Mouse (Mus musculus) midbrain, embryonic 11.5 days (tissue): ENCODE results near the gene AC170998.1. TPM values are rescaled to one million over a fixed set of nuclear protein-coding genes. Genes with fewer than 3 reads are reported as not detected.
A peak's percentile ranks its signal among the peaks of the same experiment; 100 is the strongest.

Experiments used
- ATAC-seq: fragments of 200-750 bp; cut with Nextera tagmentation; 2 replicates; pipeline ENCODE4 v1.8.0; 2017; ENCODE audit warnings: moderate TSS enrichment, moderate library complexity; ENCODE audit not compliant: low FRiP score
- DNase-seq: peaks from one replicate; pipeline ENCODE4 v3.0.0; 2015; ENCODE audit warnings: low spot score; ENCODE audit errors: missing footprints
- H3K27ac ChIP-seq: fragments of 300-500 bp; sonication (generic); 2 replicates; pipeline ENCODE4 v1.5.1; 2014; ENCODE audit warnings: low read depth, low read length
- H3K27me3 ChIP-seq: fragments of 300-500 bp; sonication (generic); 2 replicates; pipeline ENCODE4 v1.6.1; 2014; ENCODE audit warnings: mild to moderate bottlenecking, low read length, moderate library complexity, mixed read lengths; ENCODE audit not compliant: control insufficient read depth, insufficient read depth
- H3K36me3 ChIP-seq: fragments of 300-500 bp; sonication (generic); 2 replicates; pipeline ENCODE4 v1.6.1; 2014; ENCODE audit warnings: mild to moderate bottlenecking, low read length, moderate library complexity, mixed read lengths; ENCODE audit not compliant: control insufficient read depth, insufficient read depth
- H3K4me1 ChIP-seq: fragments of 300-500 bp; sonication (generic); 2 replicates; pipeline ENCODE4 v1.6.1; 2014; ENCODE audit warnings: low read length; ENCODE audit not compliant: control insufficient read depth, insufficient read depth
- H3K4me2 ChIP-seq: fragments of 300-500 bp; sonication (generic); 2 replicates; pipeline ENCODE4 v1.6.1; 2014; ENCODE audit warnings: mild to moderate bottlenecking, moderate library complexity
- H3K4me3 ChIP-seq: fragments of 300-500 bp; sonication (generic); 2 replicates; pipeline ENCODE4 v1.5.1; 2014; ENCODE audit warnings: low read depth, low read length
- H3K9ac ChIP-seq: fragments of 300-500 bp; sonication (generic); 2 replicates; pipeline ENCODE4 v1.6.1; 2014; ENCODE audit warnings: low read length
- H3K9me3 ChIP-seq: fragments of 300-500 bp; sonication (generic); 2 replicates; pipeline ENCODE4 v1.6.1; 2016; ENCODE audit warnings: low read length; ENCODE audit not compliant: control insufficient read depth
- WGBS: fragments of 180-500 bp; shearing (Covaris S2); extraction: QIAGEN DNeasy Blood & Tissue Kit; methylation state at CpG from one replicate; pipeline ENCODE4 v1.1.7; 2014; 5-methylcytosine and 5-hydroxymethylcytosine counted together
- polyA plus RNA-seq: library from polyadenylated mRNA; unstranded; fragments of >200 nt; fragmentation: Nextera tagmentation; extraction: Ambion mirVana; gene quantifications from 2 replicates; pipeline ENCODE4 v1.2.1, GENCODE M21; 2014

AC170998.1 gene
- polyA plus RNA-seq, 1 experiment from 2014 or later = 0.78 TPM

DNA sequence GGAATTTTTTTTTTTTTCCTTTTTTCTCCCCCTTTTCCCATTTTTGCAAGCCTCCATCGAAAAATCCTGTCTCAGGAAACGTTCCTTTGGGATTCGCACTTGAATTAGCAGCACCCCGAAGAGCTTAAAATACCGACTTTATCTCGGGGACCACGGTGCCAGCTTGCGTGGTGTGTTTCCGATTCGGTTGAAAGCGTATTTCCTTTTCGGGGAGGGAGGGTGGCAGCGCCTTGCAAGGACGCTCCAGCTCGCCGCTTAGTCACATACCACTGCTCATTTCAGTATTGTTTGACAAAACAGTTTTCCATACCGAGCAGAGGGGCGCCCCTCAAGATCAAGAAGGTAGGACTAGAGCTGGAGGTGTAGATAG lies 33.6 kb upstream of the AC170998.1 start:
- H3K9ac ChIP-seq = peak overlapping the region; percentile 92
- peaks cover 6% of the 10 kb centered on the region for H3K27me3 ChIP-seq
- peak overlapping the region; percentile 94 for H3K4me3 ChIP-seq
- peak overlapping the region; percentile 69 for H3K4me2 ChIP-seq
- H3K36me3 ChIP-seq = no peaks in the 10 kb centered on the region
- peaks cover 16% of the 10 kb centered on the region for H3K4me1 ChIP-seq
- under 1% methylated on average over 18 of the region's 18 CpGs for WGBS
- H3K27ac ChIP-seq = peak overlapping the region; percentile 93; the same call in 1 of the 2 replicates
- DNase-seq (peak; percentile 91), ATAC-seq (no peak)
- no peaks in the 10 kb centered on the region for H3K9me3 ChIP-seq

DNA sequence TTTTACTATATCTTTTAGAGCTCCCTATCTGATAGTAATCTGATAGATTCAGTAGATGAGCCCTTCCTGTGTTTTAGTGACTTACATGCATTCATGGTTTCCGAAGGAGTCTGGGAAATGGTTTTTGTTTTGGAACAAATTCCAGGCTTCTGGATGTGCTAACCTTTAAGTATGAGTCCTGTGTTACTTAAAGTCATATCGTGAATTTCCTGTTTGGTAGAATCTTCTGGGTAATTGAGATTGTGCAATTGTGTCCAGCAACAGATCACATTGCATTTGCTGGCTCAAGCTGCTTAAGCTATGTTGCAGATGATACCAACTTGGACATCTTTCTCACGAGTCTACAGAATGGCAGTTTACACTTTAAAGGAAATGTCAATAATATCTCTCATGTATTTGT lies 32.8 kb upstream of the AC170998.1 start:
- WGBS = 60% methylated on average over 3 of the region's 3 CpGs
- Histone ChIP-seq H3K9me3 (no peaks in the 10 kb centered on the region), H3K4me2 (peak overlapping the region; percentile 69), H3K27me3 (peaks cover 6% of the 10 kb centered on the region), H3K36me3 (no peaks in the 10 kb centered on the region), H3K4me1 (peaks cover 20% of the 10 kb centered on the region), H3K4me3 (peak overlapping the region; percentile 94), H3K27ac (no peak overlapping the region), H3K9ac (peak overlapping the region; percentile 92; the same call in 1 of the 2 replicates)
- ATAC-seq (no peak), DNase-seq (no peak)

DNA sequence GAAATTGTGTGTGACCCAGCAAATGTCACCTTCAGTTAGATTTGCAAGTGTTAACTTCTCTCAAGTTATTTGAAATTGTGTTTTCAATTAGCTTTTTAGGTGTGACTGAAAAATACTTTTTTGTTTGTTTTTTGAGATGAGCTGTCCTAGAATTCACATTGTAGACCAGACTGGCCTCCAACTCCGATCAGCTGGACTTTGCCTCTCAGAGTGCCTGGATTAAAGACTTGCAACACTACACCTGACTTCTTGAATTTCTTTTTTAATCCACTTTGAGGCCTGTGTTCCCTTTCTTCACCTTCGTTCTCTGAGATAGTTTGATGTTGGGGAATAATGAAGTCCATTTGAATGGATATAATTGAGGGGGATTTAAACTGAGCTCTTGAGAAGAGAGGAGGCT lies 31.8 kb upstream of the AC170998.1 start:
- H3K9ac ChIP-seq = no peak overlapping the region
- DNase-seq (no peak), ATAC-seq (no peak)
- no peak overlapping the region for H3K4me3 ChIP-seq
- peaks cover 20% of the 10 kb centered on the region for H3K4me1 ChIP-seq
- no peak overlapping the region for H3K4me2 ChIP-seq
- H3K36me3 ChIP-seq = no peaks in the 10 kb centered on the region
- H3K27me3 ChIP-seq = peaks cover 2% of the 10 kb centered on the region
- 47% methylated on average over 2 of the region's 2 CpGs for WGBS
- no peaks in the 10 kb centered on the region for H3K9me3 ChIP-seq
- no peak overlapping the region for H3K27ac ChIP-seq

DNA sequence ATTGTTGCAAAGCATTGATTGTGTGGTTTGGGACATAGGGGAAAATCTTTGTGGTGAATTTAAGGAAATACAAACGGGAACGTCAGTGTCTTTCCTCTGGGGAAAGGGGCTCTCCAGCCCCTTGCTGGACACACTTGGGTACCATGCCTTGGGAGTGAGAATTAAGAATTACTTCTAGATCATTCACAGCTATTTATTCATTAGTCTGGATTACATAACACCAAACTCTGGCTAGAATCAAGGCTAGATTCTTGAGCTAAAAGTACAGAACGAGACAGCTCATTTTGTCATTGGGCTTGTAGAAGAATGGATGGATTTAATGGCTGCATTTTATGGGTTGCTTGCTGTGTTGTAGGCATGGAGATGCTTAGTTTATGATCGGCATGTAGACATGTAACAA lies 31.1 kb upstream of the AC170998.1 start:
- no peak overlapping the region for H3K4me2 ChIP-seq
- H3K27me3 ChIP-seq = no peaks in the 10 kb centered on the region
- H3K9ac ChIP-seq = no peak overlapping the region
- DNase-seq (no peak), ATAC-seq (no peak)
- no peaks in the 10 kb centered on the region for H3K36me3 ChIP-seq
- H3K4me1 ChIP-seq = peaks cover 15% of the 10 kb centered on the region
- H3K9me3 ChIP-seq = no peaks in the 10 kb centered on the region
- no peak overlapping the region for H3K4me3 ChIP-seq
- H3K27ac ChIP-seq = no peak overlapping the region
- WGBS = 79% methylated on average over 4 of the region's 4 CpGs

DNA sequence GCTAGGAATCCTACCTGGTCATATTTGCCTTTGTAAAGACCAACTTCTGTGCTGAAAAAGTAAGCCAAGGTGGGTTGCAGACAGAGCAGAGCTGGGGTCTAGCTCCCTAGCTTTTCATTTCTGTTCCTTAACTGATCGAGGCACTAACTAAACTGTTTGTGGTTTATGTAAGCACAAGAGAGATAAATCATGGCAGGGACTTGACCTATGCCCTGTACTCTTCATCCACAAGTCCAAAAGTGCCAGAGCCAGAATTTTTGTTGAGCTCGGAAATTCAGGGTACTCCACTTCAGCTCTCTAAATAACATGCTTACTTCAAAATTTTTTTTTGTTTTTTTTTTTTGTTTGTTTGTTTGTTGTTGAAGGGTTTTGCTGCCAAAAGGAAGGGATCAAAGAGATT lies 29.2 kb upstream of the AC170998.1 start:
- H3K9ac ChIP-seq = no peak overlapping the region
- ATAC-seq (no peak), DNase-seq (no peak)
- H3K9me3 ChIP-seq = no peaks in the 10 kb centered on the region
- peaks cover 15% of the 10 kb centered on the region for H3K4me1 ChIP-seq
- WGBS = 61% methylated on average over 2 of the region's 2 CpGs
- H3K27me3 ChIP-seq = no peaks in the 10 kb centered on the region
- no peak overlapping the region for H3K4me3 ChIP-seq
- no peak overlapping the region for H3K27ac ChIP-seq
- no peak overlapping the region for H3K4me2 ChIP-seq
- H3K36me3 ChIP-seq = no peaks in the 10 kb centered on the region

DNA sequence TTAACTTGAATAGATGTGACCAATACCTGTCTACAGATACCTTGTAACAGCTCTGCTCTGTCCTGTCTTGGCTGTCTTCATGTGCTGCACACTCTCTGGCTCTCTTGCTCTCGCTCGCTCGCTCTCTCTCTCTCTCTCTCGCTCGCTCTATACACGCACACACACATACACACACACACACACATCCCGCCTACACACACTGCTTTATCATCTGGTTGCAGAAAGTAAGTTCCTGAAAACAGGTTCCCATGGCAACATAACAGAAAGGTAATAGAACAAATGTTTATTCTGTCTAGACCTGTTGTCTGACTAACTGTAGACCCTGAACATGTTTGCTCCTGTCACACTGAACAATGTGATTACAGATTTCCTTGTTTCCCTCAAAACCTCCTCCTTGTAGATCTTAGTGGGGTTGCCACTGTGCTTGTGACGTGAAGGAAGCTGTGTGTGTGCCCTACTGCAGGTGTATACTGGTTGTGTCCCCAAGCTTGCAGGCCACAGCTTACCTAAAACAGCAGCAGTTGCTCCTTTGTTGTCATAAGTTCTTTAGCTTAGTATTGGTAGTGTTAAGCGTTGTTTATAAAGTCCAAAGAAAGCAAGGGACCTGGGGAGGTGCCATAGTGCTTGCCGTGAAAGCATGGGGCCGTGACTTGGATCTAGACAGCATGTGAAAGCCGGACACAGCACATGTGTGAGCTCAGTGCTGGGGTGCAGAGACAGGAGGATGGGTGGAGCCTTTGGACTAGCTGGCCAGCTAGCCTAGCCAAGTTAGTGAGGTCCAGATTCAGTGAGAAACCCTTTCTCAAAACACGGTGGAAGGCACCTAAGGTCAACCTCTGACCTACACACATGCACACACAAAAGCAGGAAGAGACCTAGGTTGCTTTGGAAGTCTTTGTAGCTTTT lies 28.3 kb upstream of the AC170998.1 start:
- Histone ChIP-seq H3K27ac (no peak overlapping the region), H3K4me3 (no peak overlapping the region), H3K27me3 (no peaks in the 10 kb centered on the region), H3K4me2 (no peak overlapping the region), H3K4me1 (peaks cover 14% of the 10 kb centered on the region), H3K9me3 (no peaks in the 10 kb centered on the region), H3K9ac (no peak overlapping the region), H3K36me3 (no peaks in the 10 kb centered on the region)
- 84% methylated on average over 13 of the region's 13 CpGs for WGBS
- DNase-seq (no peak), ATAC-seq (no peak)

DNA sequence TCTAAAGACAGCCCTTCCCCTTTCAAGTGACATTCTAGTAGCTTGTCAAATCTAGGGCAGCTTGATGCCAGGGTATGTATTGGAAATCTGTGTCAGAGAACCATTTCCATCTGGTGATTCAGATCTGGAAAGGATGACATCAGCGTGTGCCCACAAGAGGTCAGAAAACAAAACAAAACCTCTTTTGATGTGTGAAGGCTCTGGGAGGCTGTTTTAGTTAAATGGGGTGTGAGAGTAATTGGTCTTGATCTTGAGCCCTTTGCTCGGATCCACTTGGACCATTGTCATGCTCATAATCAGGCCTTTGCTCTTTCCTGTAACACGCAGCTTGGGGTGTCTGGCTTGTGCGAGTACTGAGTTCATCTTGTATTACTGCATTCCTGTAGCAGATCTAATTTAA lies 27.6 kb upstream of the AC170998.1 start:
- DNase-seq = no peak
- H3K27me3 ChIP-seq = no peaks in the 10 kb centered on the region
- no peak overlapping the region for H3K9ac ChIP-seq
- WGBS = 65% methylated on average over 4 of the region's 4 CpGs
- H3K4me1 ChIP-seq = peaks cover 9% of the 10 kb centered on the region
- ATAC-seq = no peak
- no peaks in the 10 kb centered on the region for H3K36me3 ChIP-seq
- no peak overlapping the region for H3K4me2 ChIP-seq
- no peak overlapping the region for H3K27ac ChIP-seq
- no peak overlapping the region for H3K4me3 ChIP-seq
- H3K9me3 ChIP-seq = no peaks in the 10 kb centered on the region

DNA sequence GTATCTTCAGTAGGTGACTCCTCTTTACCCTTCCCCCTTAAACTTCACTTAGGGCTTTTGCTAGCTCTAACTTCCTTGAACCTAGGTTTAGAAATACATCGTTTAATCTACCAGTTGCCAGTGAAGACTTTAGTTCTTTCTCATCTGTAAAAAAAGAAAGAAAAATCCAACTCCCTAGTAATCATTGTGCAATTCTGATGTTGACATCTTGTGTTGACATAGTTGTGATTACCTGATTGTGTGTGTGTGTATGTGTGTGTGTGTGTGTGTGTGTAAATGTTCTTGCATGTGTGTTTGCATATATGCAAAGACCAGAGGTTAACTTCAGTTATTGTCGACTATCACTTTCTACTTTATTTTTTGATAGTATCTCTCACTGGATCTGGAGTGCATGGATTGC lies 27.2 kb upstream of the AC170998.1 start:
- H3K9ac ChIP-seq = no peak overlapping the region
- no peak for ATAC-seq
- DNase-seq = no peak
- H3K27me3 ChIP-seq = no peaks in the 10 kb centered on the region
- no peak overlapping the region for H3K27ac ChIP-seq
- H3K4me1 ChIP-seq = peaks cover 5% of the 10 kb centered on the region
- H3K4me2 ChIP-seq = no peak overlapping the region
- no peaks in the 10 kb centered on the region for H3K36me3 ChIP-seq
- 88% methylated on average over 2 of the region's 2 CpGs for WGBS
- H3K9me3 ChIP-seq = no peaks in the 10 kb centered on the region
- no peak overlapping the region for H3K4me3 ChIP-seq

DNA sequence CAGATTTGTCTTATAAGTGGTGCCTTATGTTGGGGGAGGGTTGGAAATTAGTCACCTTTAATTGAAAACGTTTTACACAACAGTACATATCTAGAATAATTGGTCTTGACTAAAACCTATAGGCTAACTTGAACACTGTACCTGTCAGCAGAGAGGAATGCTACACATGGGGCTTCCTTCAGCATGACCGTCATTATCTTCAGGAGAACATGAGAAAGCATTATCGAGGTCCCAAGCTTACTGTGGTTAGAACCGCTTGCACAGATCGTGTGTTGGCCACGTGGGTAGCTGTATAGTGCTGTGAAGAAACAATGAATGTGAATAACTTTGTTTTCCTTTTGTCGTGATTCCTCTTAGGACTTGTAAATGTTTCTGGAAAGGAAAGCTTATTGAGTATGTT lies 26.1 kb upstream of the AC170998.1 start:
- Histone ChIP-seq H3K4me3 (no peak overlapping the region), H3K4me1 (peaks cover 4% of the 10 kb centered on the region; the same call in 1 of the 2 replicates), H3K4me2 (no peak overlapping the region), H3K9me3 (no peaks in the 10 kb centered on the region), H3K9ac (no peak overlapping the region), H3K27ac (no peak overlapping the region), H3K36me3 (no peaks in the 10 kb centered on the region), H3K27me3 (no peaks in the 10 kb centered on the region)
- 92% methylated on average over 7 of the region's 7 CpGs for WGBS
- ATAC-seq (no peak), DNase-seq (no peak)
